Mouse (Mus musculus) adrenal gland, postnatal 0 days (tissue): Measurements from ENCODE around the gene Prpf4. TPM values are rescaled to one million over a fixed set of nuclear protein-coding genes. Genes with fewer than 3 reads are reported as not detected.

Experiments used
- polyA plus RNA-seq: library from polyadenylated mRNA; unstranded; fragments of >200 nt; fragmentation: Nextera tagmentation; extraction: Ambion mirVana; gene quantifications from 2 replicates; pipeline ENCODE4 v1.2.1, GENCODE M21; 2015

Gene Prpf4
- polyA plus RNA-seq: 9.6 and 15.4 TPM in 2 replicates

GRCm38 (mm10) chr4:62408601-62409282 lies at the start of gene Prpf4, which contains the start of gene Cdc26:
Gene Prpf4, plus strand, starts transcription at chr4:62408797.
Gene Cdc26, minus strand, starts transcription at chr4:62408642.

GRCm38 (mm10) chr4:62360088-62360804 lies 48.4 kb upstream of the Prpf4 start, which contains the start of the genes Fkbp15 and Slc31a1:
Gene Fkbp15, minus strand, starts transcription at chr4:62360548.
Gene Slc31a1, plus strand, starts transcription at chr4:62360727.

GRCm38 (mm10) chr4:62435081-62435480 lies 26.5 kb downstream of the Prpf4 start, which contains the start of gene Rnf183:
Gene Rnf183, minus strand, starts transcription at chr4:62435252.

GRCm38 (mm10) chr4:62470598-62471051 lies 62.0 kb downstream of the Prpf4 start, which contains the start of gene Wdr31:
Gene Wdr31, minus strand, starts transcription at chr4:62470896.

Other genes starting within 250 kb of the Prpf4 start
- 7.8 and 8.7 TPM in 2 replicates for gene Zfp37, start 177.8 kb upstream of the Prpf4 start, polyA plus RNA-seq
- gene Slc31a2, start 146.2 kb upstream of the Prpf4 start, polyA plus RNA-seq: 52.7 and 61.7 TPM in 2 replicates
- gene Fkbp15, start 48.2 kb upstream of the Prpf4 start, polyA plus RNA-seq: 16.7 and 22.4 TPM in 2 replicates
- 80.9 and 95.1 TPM in 2 replicates for gene Slc31a1, start 48.1 kb upstream of the Prpf4 start, polyA plus RNA-seq
- gene Cdc26, start 155 bp upstream of the Prpf4 start, polyA plus RNA-seq: 166 and 207 TPM in 2 replicates
- not detected in 2 replicates for gene Rnf183, start 26.5 kb downstream of the Prpf4 start, polyA plus RNA-seq
- 6.7 and 8.5 TPM in 2 replicates for gene Wdr31, start 62.1 kb downstream of the Prpf4 start, polyA plus RNA-seq
- 1.4 and 2.8 TPM in 2 replicates for gene Bspry, start 71.3 kb downstream of the Prpf4 start, polyA plus RNA-seq
- 12.6 and 13.9 TPM in 2 replicates for gene Hdhd3, start 94.7 kb downstream of the Prpf4 start, polyA plus RNA-seq
- gene Alad, start 111.1 kb downstream of the Prpf4 start, polyA plus RNA-seq: 75.4 and 134 TPM in 2 replicates
- 49.4 and 75.7 TPM in 2 replicates for gene Pole3, start 116.3 kb downstream of the Prpf4 start, polyA plus RNA-seq
- 0.23 and 0.27 TPM in 2 replicates for gene 4933430I17Rik, start 116.6 kb downstream of the Prpf4 start, polyA plus RNA-seq
- gene Rgs3, start 151.1 kb downstream of the Prpf4 start, polyA plus RNA-seq: 27.0 and 40.0 TPM in 2 replicates